Mouse (Mus musculus): ENCODE data around the gene Gp1bb. TPM values are rescaled to one million over a fixed set of nuclear protein-coding genes. Genes with fewer than 3 reads are reported as not detected.

Gp1bb gene
- polyA plus RNA-seq, 1 experiment from 2014 or later, result 6.4 TPM

- 32% methylated on average over 2 of the region's 2 CpGs for WGBS
- H3K4me1 ChIP-seq (ENCODE audit: control insufficient read depth, insufficient read depth, low read length), result peaks cover 11% of the 10 kb centered on the region
- H3K4me2 ChIP-seq, result no peak overlapping the region
- no peak overlapping the region for H3K27ac ChIP-seq (ENCODE audit: low read depth, low read length)
- 0 out of 2 replicates have a peak, but pooled peaks cover under 1% of the 10 kb centered on the region for H3K36me3 ChIP-seq (ENCODE audit: control insufficient read depth, insufficient read depth, low read length)
- no peaks in the 10 kb centered on the region for H3K9me3 ChIP-seq (ENCODE audit: control insufficient read depth, low read length)
- H3K4me3 ChIP-seq (ENCODE audit: low read depth, low read length), result no peak overlapping the region
- peaks cover 67% of the 10 kb centered on the region for H3K27me3 ChIP-seq (ENCODE audit: control insufficient read depth, insufficient read depth, low read length)
- ATAC-seq (ENCODE audit: low FRiP score) (peak; percentile 3; the same call in 1 of the 2 replicates), DNase-seq (ENCODE audit: low spot score, missing footprints) (no peak)
- H3K9ac ChIP-seq (ENCODE audit: low read length), result no peak overlapping the region
These were observed 3.9 kb downstream of the Gp1bb start for GRCm38 (mm10) chr16:18618297-18618696.

- peak; percentile 72; the same call in 1 of the 2 replicates for ATAC-seq (ENCODE audit: low FRiP score)
- peaks cover 59% of the 10 kb centered on the region for H3K27me3 ChIP-seq (ENCODE audit: control insufficient read depth, insufficient read depth, low read length)
- no peak overlapping the region for H3K4me3 ChIP-seq (ENCODE audit: low read depth, low read length)
These were observed 4.7 kb downstream of the Gp1bb start for GRCm38 (mm10) chr16:18617370-18618065.

GRCm38 (mm10) chr16:18613301-18613700 lies 8.9 kb downstream of the Gp1bb start:
- Histone ChIP-seq H3K4me3 (ENCODE audit: low read depth, low read length) (no peak overlapping the region), H3K9me3 (ENCODE audit: control insufficient read depth, low read length) (no peaks in the 10 kb centered on the region), H3K4me2 (no peak overlapping the region), H3K36me3 (ENCODE audit: control insufficient read depth, insufficient read depth, low read length) (no peaks in the 10 kb centered on the region), H3K27me3 (ENCODE audit: control insufficient read depth, insufficient read depth, low read length) (peaks cover 17% of the 10 kb centered on the region), H3K27ac (ENCODE audit: low read depth, low read length) (no peak overlapping the region), H3K9ac (ENCODE audit: low read length) (no peak overlapping the region), H3K4me1 (ENCODE audit: control insufficient read depth, insufficient read depth, low read length) (peaks cover 6% of the 10 kb centered on the region)
- ATAC-seq (ENCODE audit: low FRiP score) (no peak), DNase-seq (ENCODE audit: low spot score, missing footprints) (no peak)
- 90% methylated on average over 3 of the region's 3 CpGs for WGBS

More at GRCm38 (mm10) chr16:18617370-18618065, 4.7 kb downstream of the Gp1bb start:
- Histone ChIP-seq H3K36me3 (ENCODE audit: control insufficient read depth, insufficient read depth, low read length) (no peaks in the 10 kb centered on the region), H3K9ac (ENCODE audit: low read length) (no peak overlapping the region), H3K4me2 (peak overlapping the region; percentile 26; the same call in 1 of the 2 replicates), H3K4me1 (ENCODE audit: control insufficient read depth, insufficient read depth, low read length) (peaks cover 11% of the 10 kb centered on the region), H3K9me3 (ENCODE audit: control insufficient read depth, low read length) (no peaks in the 10 kb centered on the region), H3K27ac (ENCODE audit: low read depth, low read length) (no peak overlapping the region)
- WGBS, result 2% methylated on average over 27 of the region's 27 CpGs
- peak; percentile 99 for DNase-seq (ENCODE audit: low spot score, missing footprints)

GRCm38 (mm10) chr16:18611752-18612151 lies 10.5 kb downstream of the Gp1bb start:
- DNase-seq (ENCODE audit: low spot score, missing footprints) (no peak), ATAC-seq (ENCODE audit: low FRiP score) (no peak)
- Histone ChIP-seq H3K9ac (ENCODE audit: low read length) (no peak overlapping the region), H3K4me1 (ENCODE audit: control insufficient read depth, insufficient read depth, low read length) (peaks cover 4% of the 10 kb centered on the region; the same call in 1 of the 2 replicates), H3K27ac (ENCODE audit: low read depth, low read length) (no peak overlapping the region), H3K9me3 (ENCODE audit: control insufficient read depth, low read length) (no peaks in the 10 kb centered on the region), H3K4me2 (no peak overlapping the region), H3K4me3 (ENCODE audit: low read depth, low read length) (no peak overlapping the region), H3K36me3 (ENCODE audit: control insufficient read depth, insufficient read depth, low read length) (no peaks in the 10 kb centered on the region), H3K27me3 (ENCODE audit: control insufficient read depth, insufficient read depth, low read length) (peaks cover 9% of the 10 kb centered on the region)
- 83% methylated on average over 13 of the region's 13 CpGs for WGBS

- no peak overlapping the region for H3K27ac ChIP-seq (ENCODE audit: low read depth, low read length)
- H3K36me3 ChIP-seq (ENCODE audit: control insufficient read depth, insufficient read depth, low read length), result no peaks in the 10 kb centered on the region
- H3K4me1 ChIP-seq (ENCODE audit: control insufficient read depth, insufficient read depth, low read length), result peaks cover 4% of the 10 kb centered on the region; the same call in 1 of the 2 replicates
- H3K4me2 ChIP-seq, result no peak overlapping the region
- H3K9me3 ChIP-seq (ENCODE audit: control insufficient read depth, low read length), result no peaks in the 10 kb centered on the region
- DNase-seq (ENCODE audit: low spot score, missing footprints), result no peak
- H3K27me3 ChIP-seq (ENCODE audit: control insufficient read depth, insufficient read depth, low read length), result no peaks in the 10 kb centered on the region; the same call in 1 of the 2 replicates
- 70% methylated on average over 2 of the region's 2 CpGs for WGBS
- no peak for ATAC-seq (ENCODE audit: low FRiP score)
- no peak overlapping the region for H3K9ac ChIP-seq (ENCODE audit: low read length)
- H3K4me3 ChIP-seq (ENCODE audit: low read depth, low read length), result no peak overlapping the region
These were observed 13.1 kb downstream of the Gp1bb start for GRCm38 (mm10) chr16:18609099-18609498.

- Histone ChIP-seq H3K4me1 (ENCODE audit: control insufficient read depth, insufficient read depth, low read length) (peaks cover 4% of the 10 kb centered on the region; the same call in 1 of the 2 replicates), H3K27ac (ENCODE audit: low read depth, low read length) (no peak overlapping the region), H3K27me3 (ENCODE audit: control insufficient read depth, insufficient read depth, low read length) (no peaks in the 10 kb centered on the region; the same call in 1 of the 2 replicates), H3K4me2 (peak overlapping the region; percentile 24; the same call in 1 of the 2 replicates), H3K9ac (ENCODE audit: low read length) (no peak overlapping the region), H3K4me3 (ENCODE audit: low read depth, low read length) (no peak overlapping the region), H3K9me3 (ENCODE audit: control insufficient read depth, low read length) (no peaks in the 10 kb centered on the region), H3K36me3 (ENCODE audit: control insufficient read depth, insufficient read depth, low read length) (no peaks in the 10 kb centered on the region)
- ATAC-seq (ENCODE audit: low FRiP score), result peak; percentile 43; the same call in 1 of the 2 replicates
- WGBS, result 4% methylated on average over 11 of the region's 11 CpGs
- DNase-seq (ENCODE audit: low spot score, missing footprints), result no peak
These were observed 14.0 kb downstream of the Gp1bb start for GRCm38 (mm10) chr16:18608226-18608625.

GRCm38 (mm10) chr16:18605705-18606104 lies 16.5 kb downstream of the Gp1bb start:
- Histone ChIP-seq H3K4me2 (no peak overlapping the region), H3K36me3 (ENCODE audit: control insufficient read depth, insufficient read depth, low read length) (no peaks in the 10 kb centered on the region), H3K27ac (ENCODE audit: low read depth, low read length) (no peak overlapping the region), H3K4me1 (ENCODE audit: control insufficient read depth, insufficient read depth, low read length) (peaks cover under 1% of the 10 kb centered on the region; the same call in 1 of the 2 replicates), H3K9me3 (ENCODE audit: control insufficient read depth, low read length) (no peaks in the 10 kb centered on the region), H3K27me3 (ENCODE audit: control insufficient read depth, insufficient read depth, low read length) (no peaks in the 10 kb centered on the region; the same call in 1 of the 2 replicates), H3K4me3 (ENCODE audit: low read depth, low read length) (no peak overlapping the region), H3K9ac (ENCODE audit: low read length) (no peak overlapping the region)
- DNase-seq (ENCODE audit: low spot score, missing footprints), result no peak
- 82% methylated on average over 5 of the region's 5 CpGs for WGBS
- ATAC-seq (ENCODE audit: low FRiP score), result no peak

GRCm38 (mm10) chr16:18604267-18604701 lies 17.9 kb downstream of the Gp1bb start:
- DNase-seq (ENCODE audit: low spot score, missing footprints) (no peak), ATAC-seq (ENCODE audit: low FRiP score) (no peak)
- H3K36me3 ChIP-seq (ENCODE audit: control insufficient read depth, insufficient read depth, low read length), result no peaks in the 10 kb centered on the region
- no peaks in the 10 kb centered on the region; the same call in 1 of the 2 replicates for H3K4me1 ChIP-seq (ENCODE audit: control insufficient read depth, insufficient read depth, low read length)
- WGBS, result 56% methylated on average over 8 of the region's 8 CpGs
- H3K4me2 ChIP-seq, result no peak overlapping the region
- no peak overlapping the region for H3K9ac ChIP-seq (ENCODE audit: low read length)
- H3K27me3 ChIP-seq (ENCODE audit: control insufficient read depth, insufficient read depth, low read length), result no peaks in the 10 kb centered on the region
- H3K4me3 ChIP-seq (ENCODE audit: low read depth, low read length), result no peak overlapping the region
- no peak overlapping the region for H3K27ac ChIP-seq (ENCODE audit: low read depth, low read length)
- H3K9me3 ChIP-seq (ENCODE audit: control insufficient read depth, low read length), result no peaks in the 10 kb centered on the region

GRCm38 (mm10) chr16:18601447-18601846 lies 20.8 kb downstream of the Gp1bb start:
- H3K36me3 ChIP-seq (ENCODE audit: control insufficient read depth, insufficient read depth, low read length), result no peaks in the 10 kb centered on the region
- no peak overlapping the region for H3K27ac ChIP-seq (ENCODE audit: low read depth, low read length)
- H3K9me3 ChIP-seq (ENCODE audit: control insufficient read depth, low read length), result no peaks in the 10 kb centered on the region
- WGBS, result 64% methylated on average over 7 of the region's 7 CpGs
- H3K9ac ChIP-seq (ENCODE audit: low read length), result no peak overlapping the region
- ATAC-seq (ENCODE audit: low FRiP score), result no peak
- no peak overlapping the region for H3K4me2 ChIP-seq
- H3K4me1 ChIP-seq (ENCODE audit: control insufficient read depth, insufficient read depth, low read length), result no peaks in the 10 kb centered on the region; the same call in 1 of the 2 replicates
- no peak overlapping the region for H3K4me3 ChIP-seq (ENCODE audit: low read depth, low read length)
- no peak for DNase-seq (ENCODE audit: low spot score, missing footprints)
- no peaks in the 10 kb centered on the region for H3K27me3 ChIP-seq (ENCODE audit: control insufficient read depth, insufficient read depth, low read length)

Data from midbrain, embryonic 11.5 days (tissue).